Mouse (Mus musculus): Measurements from ENCODE around the gene Hectd4. TPM values are rescaled to one million over a fixed set of nuclear protein-coding genes. Genes with fewer than 3 reads are reported as not detected.
"Not testable (repeated sequence)": the region's sequence is repeated elsewhere in the genome, so short reads cannot be mapped to it uniquely, and the experiment has no call there.

Gene Hectd4
- total RNA-seq, 4 experiments from 2014 or later, result 12.3 to 16.7 (median 13.9) TPM

GRCm38 (mm10) chr5:121206540-121206939 lies 13.5 kb upstream of the Hectd4 start:
- no peak for DNase-seq (ENCODE audit: low spot score in 2 of 2)

- no peak for DNase-seq (ENCODE audit: low spot score in 2 of 2)
These were observed 13.0 kb upstream of the Hectd4 start for GRCm38 (mm10) chr5:121206984-121207383.

- no peak for DNase-seq (ENCODE audit: low spot score in 2 of 2)
These were observed 10.0 kb upstream of the Hectd4 start for GRCm38 (mm10) chr5:121209755-121210600.

- DNase-seq (ENCODE audit: low spot score in 2 of 2), result no peak
These were observed 9.5 kb upstream of the Hectd4 start for GRCm38 (mm10) chr5:121210601-121210924.

DNA sequence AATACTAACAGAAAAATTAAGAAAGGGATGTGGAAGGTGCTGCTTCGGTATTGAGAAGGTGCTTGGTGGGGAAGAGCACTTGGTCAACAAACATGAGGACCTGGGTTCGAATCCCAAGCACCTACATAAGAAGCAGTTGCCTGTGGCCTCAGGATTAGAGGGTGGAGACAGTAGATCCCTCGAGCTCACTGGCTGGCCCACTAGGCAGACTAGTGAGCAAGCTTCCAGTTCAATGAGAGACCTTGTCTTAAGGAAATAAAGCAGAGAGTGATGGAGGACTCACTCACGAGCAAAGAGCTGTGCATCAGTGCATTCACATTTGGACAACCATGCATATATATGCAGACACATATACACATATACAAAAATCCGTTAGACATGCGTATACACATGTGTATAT lies 7.9 kb upstream of the Hectd4 start:
- no peak for DNase-seq (ENCODE audit: low spot score in 2 of 2)

- DNase-seq (ENCODE audit: low spot score in 2 of 2), result no peak
These were observed 5.3 kb upstream of the Hectd4 start for GRCm38 (mm10) chr5:121214707-121215106.

GRCm38 (mm10) chr5:121215380-121216125 lies 4.5 kb upstream of the Hectd4 start:
- DNase-seq (ENCODE audit: low spot score in 2 of 2), result peak; percentile 47

DNA sequence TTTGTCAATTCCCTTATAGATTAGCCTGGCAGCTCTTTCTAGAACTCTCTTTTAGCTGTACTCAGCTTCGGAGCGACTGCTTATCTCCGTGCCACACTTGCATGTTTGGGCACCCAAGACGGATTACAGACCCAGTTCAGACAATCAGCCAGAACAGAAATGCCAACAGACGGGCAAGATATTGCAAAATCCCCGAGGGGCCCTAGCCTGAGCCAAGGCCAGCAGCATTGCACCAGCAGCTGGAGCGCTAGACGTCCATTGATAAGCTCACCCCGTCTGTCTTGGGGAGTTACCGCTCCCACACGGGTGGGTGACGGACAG lies 3.9 kb upstream of the Hectd4 start:
- no peak for DNase-seq (ENCODE audit: low spot score in 2 of 2)

DNA sequence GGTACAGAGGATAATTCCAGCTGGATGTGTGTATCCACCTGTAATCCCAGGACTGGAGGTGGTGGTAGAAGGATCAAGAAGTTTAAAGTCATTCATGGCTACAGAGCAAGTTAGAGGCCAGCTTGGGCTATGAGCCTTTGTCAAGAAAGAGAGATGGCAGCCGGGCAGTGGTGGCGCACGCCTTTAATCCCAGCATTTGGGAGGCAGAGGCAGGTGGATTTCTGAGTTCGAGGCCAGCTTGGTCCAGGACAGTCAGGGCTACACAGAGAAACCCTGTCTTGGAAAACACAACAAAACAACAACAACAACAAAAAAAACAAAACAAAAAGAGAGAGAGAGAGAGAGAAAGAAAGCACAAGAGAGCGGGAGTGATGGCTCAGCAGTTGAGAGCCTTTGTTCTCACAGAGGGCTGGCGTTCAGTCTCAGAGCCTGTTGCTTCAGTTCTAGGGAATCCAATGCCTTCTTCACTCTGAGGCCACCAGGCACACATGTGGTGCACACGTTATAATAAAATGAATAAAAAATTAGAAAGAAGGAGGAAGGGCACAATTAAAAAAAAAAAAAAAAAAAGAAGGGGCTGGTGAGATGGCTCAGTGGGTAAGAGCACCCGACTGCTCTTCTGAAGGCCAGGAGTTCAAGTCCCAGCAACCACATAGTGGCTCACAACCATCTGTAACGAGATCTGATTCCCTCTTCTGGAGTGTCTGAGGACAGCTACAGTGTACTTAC lies 3.3 kb upstream of the Hectd4 start:
- DNase-seq (ENCODE audit: low spot score in 2 of 2), result not testable (repeated sequence)

- no peak for DNase-seq (ENCODE audit: low spot score in 2 of 2)
These were observed 2.7 kb upstream of the Hectd4 start for GRCm38 (mm10) chr5:121217313-121217634.

DNA sequence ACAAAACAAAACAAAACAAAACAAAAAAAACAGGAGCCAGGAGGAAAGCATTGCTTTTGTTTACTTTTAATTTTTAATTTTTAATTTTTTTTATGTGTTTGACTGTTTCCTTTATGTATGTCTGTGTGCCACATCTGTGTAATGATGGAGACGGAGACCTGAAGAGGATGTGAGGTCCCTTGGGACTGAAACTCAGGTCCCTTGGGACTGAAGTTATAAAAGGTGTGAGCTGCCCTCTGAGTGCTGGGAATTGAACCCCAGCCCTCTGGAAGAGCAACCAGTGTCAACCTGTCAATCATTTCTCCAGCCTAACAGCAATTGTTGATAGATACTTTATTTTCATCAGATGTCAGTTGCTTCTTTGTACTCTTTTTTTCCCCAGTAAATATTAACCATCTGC lies 829 bp upstream of the Hectd4 start:
- DNase-seq (ENCODE audit: low spot score in 2 of 2), result no peak

DNA sequence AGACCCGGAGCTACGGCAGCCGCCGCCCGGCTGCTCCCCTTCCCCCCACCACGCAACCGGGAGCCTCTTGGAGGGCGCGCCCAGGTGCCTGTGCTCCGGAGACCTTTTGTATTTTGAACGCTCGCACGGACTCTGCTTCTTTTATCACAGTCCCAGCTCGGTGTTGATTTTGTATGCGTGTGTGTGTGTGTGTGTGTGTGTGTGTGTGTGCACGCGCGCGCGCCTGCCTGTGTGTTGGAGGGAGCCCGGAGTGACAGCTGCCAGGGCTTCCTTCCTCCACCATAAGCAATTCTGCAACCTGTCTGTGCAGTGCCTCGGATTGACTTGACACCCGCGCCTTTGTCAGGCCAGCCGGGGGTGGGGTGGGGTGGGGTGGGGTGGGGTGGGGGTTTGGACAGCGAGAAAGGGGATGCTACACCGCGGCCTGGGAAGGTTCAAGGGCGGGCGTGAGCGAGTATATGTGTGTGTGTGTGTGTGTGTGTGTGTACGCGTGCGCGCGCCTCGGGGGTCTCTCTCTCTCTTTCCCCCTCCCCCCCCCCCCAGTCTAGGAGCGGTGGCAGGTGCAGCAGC lies 798 bp downstream of the Hectd4 start:
- peak in 1 of 2 experiments; percentile 7 for DNase-seq (ENCODE audit: low spot score in 2 of 2)

DNA sequence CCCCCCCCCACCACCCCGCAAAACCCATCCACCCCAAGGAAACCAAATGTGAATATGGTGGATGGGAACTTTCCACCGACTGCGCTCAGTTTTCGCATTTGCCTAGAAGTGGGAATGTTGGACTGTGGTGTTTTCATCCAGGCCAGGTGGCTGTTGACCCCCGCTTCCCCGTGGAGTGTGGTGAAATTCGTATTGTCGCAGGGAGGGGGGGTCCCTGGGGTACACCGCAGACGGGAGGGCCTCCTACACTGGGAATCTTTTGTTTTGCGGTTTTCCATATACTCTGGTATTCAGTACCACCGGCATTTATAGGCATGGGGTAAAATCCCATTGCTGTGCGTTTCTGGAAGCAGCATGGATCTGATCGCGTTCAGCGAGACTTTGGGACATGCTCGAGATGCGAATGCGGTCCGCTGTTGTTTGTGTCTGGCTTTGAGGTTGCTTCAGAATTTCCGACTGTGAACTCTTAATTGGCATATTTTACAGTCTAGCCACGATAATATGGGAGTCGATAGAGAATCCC lies 1.4 kb downstream of the Hectd4 start:
- no peak for DNase-seq (ENCODE audit: low spot score in 2 of 2)

GRCm38 (mm10) chr5:121224020-121224419 lies 4.0 kb downstream of the Hectd4 start:
- DNase-seq (ENCODE audit: low spot score in 2 of 2), result not testable (repeated sequence)

- no peak for DNase-seq (ENCODE audit: low spot score in 2 of 2)
These were observed 4.8 kb downstream of the Hectd4 start for GRCm38 (mm10) chr5:121224856-121225255.

GRCm38 (mm10) chr5:121225854-121226253 lies 5.8 kb downstream of the Hectd4 start:
- no peak for DNase-seq (ENCODE audit: low spot score in 2 of 2)

GRCm38 (mm10) chr5:121226406-121226805 lies 6.4 kb downstream of the Hectd4 start:
- DNase-seq (ENCODE audit: low spot score in 2 of 2), result no peak

- DNase-seq (ENCODE audit: low spot score in 2 of 2), result no peak
These were observed 6.8 kb downstream of the Hectd4 start for GRCm38 (mm10) chr5:121226845-121227244.

DNA sequence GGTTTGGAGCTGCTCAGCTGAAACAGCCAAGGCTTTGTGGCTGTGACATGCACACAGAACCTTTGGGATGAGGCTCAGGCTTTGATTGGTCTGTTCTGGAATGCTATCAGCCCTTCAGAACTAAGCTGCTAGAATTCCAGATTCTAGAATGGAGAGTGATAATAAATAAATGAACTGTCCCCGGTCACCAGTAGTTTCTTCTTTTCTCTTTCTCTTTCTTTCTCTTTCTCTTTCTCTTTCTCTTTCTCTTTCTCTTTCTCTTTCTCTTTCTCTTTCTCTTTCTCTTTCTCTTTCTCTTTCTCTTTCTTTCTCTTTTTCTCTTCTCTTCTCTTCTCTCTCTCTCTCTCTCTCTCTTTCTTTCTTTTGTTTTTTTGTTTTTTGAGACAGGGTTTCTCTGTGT lies 7.3 kb downstream of the Hectd4 start:
- not testable (repeated sequence) for DNase-seq (ENCODE audit: low spot score in 2 of 2)

DNA sequence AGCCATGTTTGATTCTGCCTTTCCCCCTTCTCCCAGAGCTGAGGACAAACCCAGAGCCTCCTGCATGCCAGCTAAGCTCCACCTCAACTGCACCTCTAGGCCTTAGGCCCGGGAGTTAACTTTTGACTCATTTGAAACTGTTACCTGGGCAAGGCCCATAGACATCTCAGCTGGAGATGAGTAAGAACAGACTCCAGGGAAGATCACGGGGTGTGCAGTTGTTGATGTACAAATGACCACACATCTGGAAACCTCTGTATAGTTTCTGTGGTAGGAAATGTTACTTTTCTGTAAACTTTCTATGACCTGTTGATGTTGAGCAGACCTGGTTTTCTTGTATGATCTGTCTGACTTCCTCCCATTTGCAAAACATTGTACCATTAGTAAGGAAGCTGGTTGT lies 9.2 kb downstream of the Hectd4 start:
- no peak for DNase-seq (ENCODE audit: low spot score in 2 of 2)

- DNase-seq (ENCODE audit: low spot score in 2 of 2), result no peak
These were observed 10.8 kb downstream of the Hectd4 start for GRCm38 (mm10) chr5:121230811-121231210.

DNA sequence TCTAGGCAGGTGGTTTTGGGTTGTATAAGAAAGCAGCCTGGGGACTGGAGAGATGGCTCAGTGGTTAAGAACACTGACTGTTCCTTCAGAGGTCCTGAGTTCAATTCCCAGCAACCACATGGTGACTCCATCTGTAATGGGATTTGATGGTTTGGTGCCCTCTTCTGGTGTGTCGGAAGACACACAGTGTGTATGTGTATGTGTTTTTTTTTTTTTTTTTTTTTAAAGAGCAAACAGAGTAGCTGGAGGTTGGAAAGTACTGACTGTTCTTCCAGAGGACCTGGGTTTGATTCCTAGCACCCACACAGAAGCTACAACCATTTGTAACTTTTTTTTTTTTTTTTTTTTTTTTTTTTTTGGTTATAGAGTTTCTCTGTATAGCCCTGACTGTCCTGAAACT lies 12.8 kb downstream of the Hectd4 start:
- no peak for DNase-seq (ENCODE audit: low spot score in 2 of 2)
